Mouse (Mus musculus): ENCODE results near the gene Gipc3.

DNA sequence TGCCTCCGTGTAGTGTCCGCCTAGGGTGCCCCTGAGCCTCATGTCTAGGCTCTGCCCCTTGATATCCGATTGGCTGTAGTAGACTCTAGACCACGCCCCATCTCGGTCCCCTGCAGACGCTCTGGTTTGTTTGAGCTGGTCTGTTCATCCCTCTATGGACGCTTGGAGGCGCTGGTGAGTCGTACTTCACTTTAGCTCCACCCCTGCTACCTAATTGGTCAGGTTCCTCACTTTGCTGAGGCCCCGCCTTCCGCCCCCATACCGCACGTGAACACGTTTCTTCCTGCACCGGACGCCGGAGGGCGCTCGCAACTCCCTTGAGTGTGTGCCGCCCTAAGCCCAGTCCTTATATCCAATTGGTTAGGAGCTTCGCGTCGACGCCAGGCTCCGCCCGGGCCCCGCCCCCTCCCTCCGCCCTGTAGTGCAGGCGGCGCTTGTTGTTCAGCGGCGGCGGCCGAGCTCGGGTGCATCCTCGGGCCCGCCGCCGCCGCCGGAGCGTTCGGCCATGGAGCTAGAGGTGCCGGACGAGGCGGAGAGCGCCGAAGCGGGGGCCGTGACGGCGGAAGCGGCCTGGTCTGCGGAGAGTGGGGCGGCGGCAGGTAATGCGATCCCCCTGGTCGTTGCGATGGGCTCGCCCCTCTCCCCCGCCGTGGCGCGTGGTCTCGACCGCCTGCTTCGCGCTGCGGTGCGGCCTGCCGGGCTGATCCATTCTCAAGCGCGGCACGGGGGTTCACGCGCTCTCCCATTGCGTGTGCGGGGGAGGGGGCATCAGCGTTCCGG lies 50.3 kb downstream of the Gipc3 start, which contains the start of gene Pip5k1c:
- TF ChIP-seq CTCF (IDR thresholded peaks at IDR 0.05; ENCODE audit: low read depth) (peak; percentile 92), EP300 (optimal IDR thresholded peaks at IDR 0.05) (no peak)

Data from stomach, postnatal 0 days (tissue).